Mouse (Mus musculus) kidney, embryonic 14.5 days (tissue): ENCODE results near the gene Fbxl13. TPM values are rescaled to one million over a fixed set of nuclear protein-coding genes. Genes with fewer than 3 reads are reported as not detected.
A peak's percentile ranks its signal among the peaks of the same experiment; 100 is the strongest.
"Not testable (repeated sequence)": the region's sequence is repeated elsewhere in the genome, so short reads cannot be mapped to it uniquely, and the experiment has no call there.

Source experiments
- ATAC-seq: fragments of 200-750 bp; cut with Nextera tagmentation; 2 replicates; pipeline ENCODE4 v1.8.0; 2017; ENCODE audit warnings: moderate number of reproducible peaks, mild to moderate bottlenecking, moderate TSS enrichment, moderate library complexity; ENCODE audit not compliant: low FRiP score, low TSS enrichment
- H3K27ac ChIP-seq: fragments of 300-500 bp; sonication (generic); 2 replicates; pipeline ENCODE4 v1.5.1; 2014; ENCODE audit warnings: low read depth, mild to moderate bottlenecking, low read length, moderate library complexity, mixed read lengths
- H3K27me3 ChIP-seq: fragments of 300-500 bp; sonication (generic); 2 replicates; pipeline ENCODE4 v1.6.1; 2014; ENCODE audit warnings: mild to moderate bottlenecking, low read length; ENCODE audit not compliant: control insufficient read depth, insufficient read depth
- H3K36me3 ChIP-seq: fragments of 300-500 bp; sonication (generic); 2 replicates; pipeline ENCODE4 v1.6.1; 2014; ENCODE audit warnings: low read length, mixed read lengths; ENCODE audit not compliant: control insufficient read depth, insufficient read depth
- H3K4me1 ChIP-seq: fragments of 300-500 bp; sonication (generic); 2 replicates; pipeline ENCODE4 v1.6.1; 2014; ENCODE audit warnings: low read length, mixed read lengths; ENCODE audit not compliant: control insufficient read depth, insufficient read depth
- H3K4me2 ChIP-seq: fragments of 300-500 bp; sonication (generic); replicated peaks from 2 replicates; pipeline ENCODE4 v1.6.1; 2014; ENCODE audit warnings: low read depth, mild to moderate bottlenecking, low read length
- H3K4me3 ChIP-seq: fragments of 300-500 bp; sonication (generic); 2 replicates; pipeline ENCODE4 v1.5.1; 2014; ENCODE audit warnings: mild to moderate bottlenecking, low read length
- H3K9ac ChIP-seq: fragments of 300-500 bp; sonication (generic); 2 replicates; pipeline ENCODE4 v1.6.1; 2014; ENCODE audit warnings: low read depth, mild to moderate bottlenecking, low read length, moderate library complexity
- H3K9me3 ChIP-seq: fragments of 300-500 bp; sonication (generic); 2 replicates; pipeline ENCODE4 v1.6.1; 2016; ENCODE audit warnings: low read length; ENCODE audit not compliant: control insufficient read depth
- WGBS: fragments of 180-500 bp; shearing (Covaris S2); extraction: QIAGEN DNeasy Blood & Tissue Kit; methylation state at CpG from one replicate; pipeline ENCODE4 v1.1.7; 2014; 5-methylcytosine and 5-hydroxymethylcytosine counted together
- polyA plus RNA-seq: library from polyadenylated mRNA; unstranded; fragments of >200 nt; fragmentation: Nextera tagmentation; extraction: Ambion mirVana; gene quantifications from 2 replicates; pipeline ENCODE4 v1.2.1, GENCODE M21; 2014

Gene Fbxl13
- polyA plus RNA-seq, 1 experiment from 2014 or later = 0.43 TPM

DNA sequence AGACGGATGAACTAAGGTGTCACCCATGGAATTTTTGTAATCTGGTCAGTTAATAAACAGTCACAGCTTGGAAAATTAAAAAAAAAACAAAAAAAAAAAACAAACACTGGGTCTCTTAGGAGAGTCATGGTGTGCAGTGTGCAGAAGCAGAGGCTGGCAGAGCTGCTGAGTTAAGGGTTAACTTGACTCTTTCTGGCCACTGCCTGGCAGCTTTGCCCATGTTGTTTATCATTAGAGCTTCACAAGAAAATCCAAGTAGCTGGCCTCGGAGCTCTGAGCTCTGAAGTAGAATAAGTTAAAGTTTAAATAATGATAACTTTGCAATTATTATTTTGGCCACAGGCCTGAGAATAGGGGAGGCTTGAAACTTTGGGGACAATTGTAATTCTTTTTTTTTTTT, 45.9 kb downstream of the Fbxl13 start:
- 71% methylated on average over 2 of the region's 2 CpGs for WGBS
- not testable (repeated sequence) for H3K9me3 ChIP-seq

DNA sequence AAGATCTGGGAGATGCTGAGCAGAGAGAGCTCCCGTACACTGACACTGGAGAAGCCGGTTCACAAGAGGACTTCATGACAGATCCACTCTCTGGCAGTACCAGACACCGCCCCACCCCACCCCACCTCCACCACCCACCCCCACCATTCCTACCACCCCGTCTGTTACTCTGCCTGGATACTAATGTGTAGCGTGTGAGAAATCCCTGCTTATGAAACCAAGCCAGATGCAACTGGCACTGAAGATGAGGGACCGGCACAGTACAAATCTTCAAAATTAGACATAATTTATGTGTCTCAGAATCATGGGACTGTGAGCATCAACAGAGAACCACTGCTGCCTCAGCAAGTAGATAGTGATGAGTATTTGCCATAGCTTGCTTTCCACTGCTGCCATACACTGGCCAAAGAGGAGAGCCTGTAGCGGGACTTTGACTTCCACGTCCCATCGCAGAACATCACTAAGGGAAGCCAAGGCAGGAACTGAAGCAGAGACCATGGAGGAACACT, 52.2 kb downstream of the Fbxl13 start:
- no peak for ATAC-seq
- no peaks in the 10 kb centered on the region for H3K4me1 ChIP-seq
- no peak overlapping the region for H3K27ac ChIP-seq
- H3K4me2 ChIP-seq = no peak overlapping the region
- WGBS = 92% methylated on average over 9 of the region's 9 CpGs
- no peaks in the 10 kb centered on the region for H3K36me3 ChIP-seq
- no peaks in the 10 kb centered on the region for H3K27me3 ChIP-seq
- H3K9me3 ChIP-seq = no peaks in the 10 kb centered on the region
- no peak overlapping the region for H3K9ac ChIP-seq
- no peak overlapping the region for H3K4me3 ChIP-seq

More for the DNA sequence above, 45.9 kb downstream of the Fbxl13 start:
- H3K9ac ChIP-seq, H3K27me3 ChIP-seq, ATAC-seq, H3K4me2 ChIP-seq, H3K36me3 ChIP-seq, H3K27ac ChIP-seq, H3K4me3 ChIP-seq, H3K4me1 ChIP-seq: not testable (repeated sequence)

DNA sequence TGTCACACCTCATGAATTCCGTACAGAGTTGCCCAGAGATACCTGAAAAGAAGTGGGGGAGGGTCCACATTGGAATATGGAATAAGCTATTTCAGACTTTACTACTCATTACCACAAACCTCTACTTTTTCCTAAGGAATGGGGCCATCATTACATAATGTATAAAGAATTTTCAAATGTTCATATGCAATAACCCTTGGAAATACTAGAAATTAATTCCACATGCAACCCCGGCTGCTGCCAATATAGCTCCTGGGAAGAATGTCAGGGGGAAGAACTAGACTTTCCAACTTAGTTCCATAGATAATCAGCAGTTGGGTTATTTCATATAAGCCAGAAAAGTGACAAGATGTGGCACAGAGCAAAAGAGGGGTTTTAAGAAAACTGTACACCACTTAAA, 53.3 kb downstream of the Fbxl13 start:
- ATAC-seq = no peak
- H3K27me3 ChIP-seq = no peaks in the 10 kb centered on the region
- H3K27ac ChIP-seq = no peak overlapping the region
- no peak overlapping the region for H3K4me3 ChIP-seq
- no peak overlapping the region for H3K9ac ChIP-seq
- H3K4me2 ChIP-seq = no peak overlapping the region
- WGBS = 64% methylated on average over 2 of the region's 2 CpGs
- no peaks in the 10 kb centered on the region for H3K4me1 ChIP-seq
- H3K9me3 ChIP-seq = no peaks in the 10 kb centered on the region
- H3K36me3 ChIP-seq = no peaks in the 10 kb centered on the region

DNA sequence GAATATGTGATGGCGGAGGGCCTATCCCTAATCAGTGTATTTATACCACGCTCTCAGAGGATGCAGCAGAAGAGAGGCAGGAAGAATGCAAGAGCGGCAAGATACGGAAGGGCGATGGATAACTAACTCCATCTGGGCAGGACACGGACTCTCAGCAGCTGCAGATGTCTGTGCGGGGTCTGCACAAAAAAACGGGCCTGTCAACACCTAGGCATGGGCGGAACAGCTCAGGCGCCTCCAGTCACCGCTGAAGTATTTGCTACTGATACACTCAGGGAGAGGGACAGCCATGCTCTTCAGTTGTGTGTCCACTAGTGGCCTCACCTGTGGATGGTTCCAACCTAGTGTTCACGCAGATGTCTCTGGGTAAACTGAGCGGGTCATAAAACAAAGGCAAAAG, 57.2 kb downstream of the Fbxl13 start:
- no peak for ATAC-seq
- Histone ChIP-seq H3K4me3 (no peak overlapping the region), H3K27ac (no peak overlapping the region), H3K27me3 (no peaks in the 10 kb centered on the region), H3K36me3 (no peaks in the 10 kb centered on the region), H3K4me1 (no peaks in the 10 kb centered on the region), H3K9me3 (no peaks in the 10 kb centered on the region), H3K9ac (no peak overlapping the region), H3K4me2 (no peak overlapping the region)
- 85% methylated on average over 13 of the region's 13 CpGs for WGBS

DNA sequence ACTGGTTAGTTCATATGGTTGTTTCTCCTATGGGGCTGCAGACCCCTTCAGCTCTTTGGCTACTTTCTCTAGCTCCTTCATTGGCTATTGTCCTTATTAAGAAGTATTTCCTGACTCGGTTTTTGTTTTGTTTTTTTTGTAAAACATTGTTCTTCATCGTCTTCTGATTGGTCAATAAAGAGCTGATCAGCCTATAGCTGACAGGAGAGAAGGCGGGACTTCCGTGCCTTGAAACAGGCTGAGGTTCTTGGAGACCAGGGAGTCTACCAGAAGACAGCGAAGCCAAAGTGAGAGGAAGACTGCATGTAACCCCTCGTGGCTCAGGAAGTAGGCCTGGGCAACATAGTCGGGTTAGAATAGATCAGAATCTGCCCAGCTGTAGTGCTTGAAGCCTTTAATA, 57.8 kb downstream of the Fbxl13 start:
- no peak for ATAC-seq
- Histone ChIP-seq H3K9me3 (no peaks in the 10 kb centered on the region), H3K27me3 (no peaks in the 10 kb centered on the region), H3K4me2 (no peak overlapping the region), H3K9ac (no peak overlapping the region), H3K4me3 (no peak overlapping the region), H3K27ac (no peak overlapping the region), H3K4me1 (no peaks in the 10 kb centered on the region), H3K36me3 (no peaks in the 10 kb centered on the region)
- 78% methylated on average over 7 of the region's 7 CpGs for WGBS

DNA sequence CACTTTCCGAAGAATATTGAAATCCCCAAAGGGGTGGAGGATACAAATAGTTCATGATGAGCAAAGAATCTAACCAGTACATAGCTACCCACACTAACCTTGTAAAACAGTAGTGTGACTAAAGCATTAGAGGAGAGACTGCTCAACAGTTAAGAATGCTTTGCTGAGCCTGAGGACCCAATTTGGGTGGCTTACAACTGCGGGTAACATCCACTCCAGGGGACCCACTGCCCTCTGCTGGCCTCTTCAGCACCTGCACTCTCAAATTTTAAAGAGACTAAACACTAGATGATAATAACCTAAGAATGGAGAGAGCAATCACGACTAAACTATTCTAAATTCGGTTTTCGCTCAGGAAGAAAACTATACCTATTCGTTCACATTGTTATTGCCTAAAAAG, 58.7 kb downstream of the Fbxl13 start:
- no peak overlapping the region for H3K4me2 ChIP-seq
- peak; percentile 68; the same call in 1 of the 2 replicates for ATAC-seq
- no peaks in the 10 kb centered on the region for H3K27me3 ChIP-seq
- H3K9me3 ChIP-seq = no peaks in the 10 kb centered on the region
- no peaks in the 10 kb centered on the region for H3K36me3 ChIP-seq
- H3K27ac ChIP-seq = no peak overlapping the region
- WGBS = 55% methylated on average over 6 of the region's 6 CpGs
- no peak overlapping the region for H3K4me3 ChIP-seq
- no peak overlapping the region for H3K9ac ChIP-seq
- H3K4me1 ChIP-seq = no peaks in the 10 kb centered on the region

DNA sequence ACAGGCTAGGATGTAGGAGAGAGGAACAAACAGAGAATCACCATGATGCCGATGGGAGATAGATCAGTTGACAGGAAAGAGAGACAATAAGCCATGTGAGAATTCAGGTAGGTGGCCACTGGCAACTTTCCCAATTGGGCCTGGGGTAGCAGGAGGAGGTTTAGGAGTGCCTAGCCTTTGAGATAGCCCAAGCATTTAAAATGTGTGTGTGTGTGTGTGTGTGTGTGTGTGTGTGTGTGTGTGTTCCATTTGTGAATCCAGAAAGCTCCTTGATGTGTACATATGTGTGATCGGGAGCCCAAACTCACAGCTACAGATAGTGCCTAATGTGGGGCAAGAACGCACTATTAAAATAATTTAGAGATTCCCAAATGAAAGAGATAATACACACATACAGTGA, 67.3 kb downstream of the Fbxl13 start:
- no peak overlapping the region for H3K4me3 ChIP-seq
- H3K27me3 ChIP-seq = no peaks in the 10 kb centered on the region
- WGBS = 94% methylated on average over 3 of the region's 3 CpGs
- no peaks in the 10 kb centered on the region for H3K9me3 ChIP-seq
- H3K4me1 ChIP-seq = no peaks in the 10 kb centered on the region
- H3K9ac ChIP-seq = no peak overlapping the region
- no peak overlapping the region for H3K27ac ChIP-seq
- no peak overlapping the region for H3K4me2 ChIP-seq
- no peak for ATAC-seq
- H3K36me3 ChIP-seq = no peaks in the 10 kb centered on the region

DNA sequence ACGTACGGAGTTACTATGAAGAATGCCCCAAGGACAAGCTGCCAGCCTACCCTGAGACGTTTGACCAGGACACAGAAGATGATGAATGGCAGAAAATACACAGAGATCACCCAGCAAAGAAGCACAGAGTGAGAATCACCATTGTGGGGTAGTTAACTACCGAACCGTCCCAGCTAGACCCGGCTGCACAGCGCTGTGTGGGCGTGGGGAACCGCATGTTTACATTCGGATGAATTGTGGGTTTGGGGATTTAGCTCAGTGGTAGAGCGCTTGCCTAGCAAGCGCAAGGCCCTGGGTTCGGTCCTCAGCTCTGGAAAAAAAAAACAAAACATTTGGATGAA, 70.3 kb downstream of the Fbxl13 start:
- 82% methylated on average over 13 of the region's 13 CpGs for WGBS
- Histone ChIP-seq H3K36me3 (no peaks in the 10 kb centered on the region), H3K4me2 (no peak overlapping the region), H3K9ac (no peak overlapping the region), H3K4me1 (no peaks in the 10 kb centered on the region), H3K27me3 (no peaks in the 10 kb centered on the region), H3K9me3 (no peaks in the 10 kb centered on the region), H3K27ac (no peak overlapping the region), H3K4me3 (no peak overlapping the region)
- no peak for ATAC-seq

DNA sequence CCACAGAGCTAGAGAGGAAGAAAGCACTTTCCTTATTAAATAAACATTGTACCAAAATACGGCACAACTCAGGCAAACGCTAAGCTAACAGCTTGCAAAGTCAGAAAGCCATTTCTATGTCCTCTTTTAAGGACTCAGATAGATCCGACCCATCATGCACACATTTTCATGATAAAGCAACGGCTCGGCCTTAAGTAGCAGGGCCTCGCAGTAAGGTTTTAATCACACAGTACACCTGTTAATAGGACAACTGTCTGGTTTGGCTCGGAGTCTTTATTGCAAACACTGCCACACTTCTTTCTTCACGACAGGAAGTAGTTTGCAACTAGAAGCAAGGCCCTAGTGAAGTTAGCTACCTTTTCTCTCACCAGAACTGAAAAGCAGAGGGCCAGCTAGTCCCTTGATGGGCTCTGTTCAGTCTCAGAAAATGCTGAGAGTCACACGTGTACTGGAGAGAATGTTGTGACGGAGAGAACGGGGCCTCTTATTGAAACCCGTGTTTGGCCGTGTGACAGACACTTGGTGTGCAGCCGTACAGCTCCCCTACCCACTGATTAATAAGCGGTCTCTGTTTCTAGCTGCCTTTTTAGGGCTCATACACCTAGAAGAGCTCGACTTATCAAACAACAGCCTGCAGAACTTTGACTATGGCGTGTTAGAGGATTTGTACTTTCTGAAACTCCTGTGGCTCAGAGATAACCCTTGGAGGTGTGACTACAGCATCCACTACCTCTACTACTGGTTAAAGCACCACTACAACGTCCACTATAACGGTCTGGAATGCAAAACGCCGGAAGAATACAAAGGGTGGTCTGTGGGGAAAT, 70.8 kb downstream of the Fbxl13 start:
- no peak overlapping the region for H3K4me3 ChIP-seq
- H3K36me3 ChIP-seq = no peaks in the 10 kb centered on the region
- no peak for ATAC-seq
- no peak overlapping the region for H3K9ac ChIP-seq
- no peak overlapping the region for H3K27ac ChIP-seq
- H3K9me3 ChIP-seq = no peaks in the 10 kb centered on the region
- WGBS = 87% methylated on average over 21 of the region's 21 CpGs
- H3K4me2 ChIP-seq = no peak overlapping the region
- no peaks in the 10 kb centered on the region for H3K4me1 ChIP-seq
- no peaks in the 10 kb centered on the region for H3K27me3 ChIP-seq
